Mouse (Mus musculus) hindbrain, embryonic 14.5 days (tissue): ENCODE results near the gene Gm42715. TPM values are rescaled to one million over a fixed set of nuclear protein-coding genes. Genes with fewer than 3 reads are reported as not detected.
A peak's percentile ranks its signal among the peaks of the same experiment; 100 is the strongest.

Source experiments
- ATAC-seq: fragments of 200-750 bp; cut with Nextera tagmentation; 2 replicates; pipeline ENCODE4 v1.8.0; 2017; ENCODE audit warnings: moderate number of reproducible peaks, mild to moderate bottlenecking, moderate TSS enrichment, moderate library complexity; ENCODE audit not compliant: low FRiP score
- DNase-seq: peaks from one replicate; pipeline ENCODE4 v3.0.0-alpha.2; 2015; ENCODE audit warnings: low spot score
- H3K27ac ChIP-seq: fragments of 300-500 bp; sonication (generic); 2 replicates; pipeline ENCODE4 v1.5.1; 2014; ENCODE audit warnings: mild to moderate bottlenecking, moderate library complexity
- H3K27me3 ChIP-seq: fragments of 300-500 bp; sonication (generic); 2 replicates; pipeline ENCODE4 v1.6.1; 2014; ENCODE audit warnings: mild to moderate bottlenecking, low read length, mixed read lengths; ENCODE audit not compliant: control insufficient read depth, insufficient read depth
- H3K36me3 ChIP-seq: fragments of 300-500 bp; sonication (generic); replicated peaks from 2 replicates; pipeline ENCODE4 v1.6.1; 2014; ENCODE audit not compliant: control insufficient read depth, insufficient read depth
- H3K4me1 ChIP-seq: fragments of 300-500 bp; sonication (generic); replicated peaks from 2 replicates; pipeline ENCODE4 v1.6.1; 2014; ENCODE audit warnings: antibody characterized with exemption, low read length, mixed read lengths; ENCODE audit not compliant: control insufficient read depth, insufficient read depth
- H3K4me2 ChIP-seq: fragments of 300-500 bp; sonication (generic); replicated peaks from 2 replicates; pipeline ENCODE4 v1.6.1; 2014; ENCODE audit warnings: mild to moderate bottlenecking, moderate library complexity
- H3K4me3 ChIP-seq: fragments of 300-500 bp; sonication (generic); replicated peaks from 2 replicates; pipeline ENCODE4 v1.5.1; 2014; ENCODE audit warnings: mild to moderate bottlenecking, low read length
- H3K9ac ChIP-seq: fragments of 300-500 bp; sonication (generic); 2 replicates; pipeline ENCODE4 v1.6.1; 2014
- H3K9me3 ChIP-seq: fragments of 300-500 bp; sonication (generic); 2 replicates; pipeline ENCODE4 v1.6.1; 2016; ENCODE audit warnings: low read length; ENCODE audit not compliant: control insufficient read depth
- WGBS: fragments of 180-500 bp; shearing (Covaris S2); extraction: QIAGEN DNeasy Blood & Tissue Kit; methylation state at CpG from one replicate; pipeline ENCODE4 v1.1.7; 2014; 5-methylcytosine and 5-hydroxymethylcytosine counted together
- polyA plus RNA-seq: library from polyadenylated mRNA; unstranded; fragments of >200 nt; fragmentation: Nextera tagmentation; extraction: Ambion mirVana; gene quantifications from 2 replicates; pipeline ENCODE4 v1.2.1, GENCODE M21; 2014

Gene Gm42715
- polyA plus RNA-seq, 1 experiment from 2014 or later = 15.6 TPM

DNA sequence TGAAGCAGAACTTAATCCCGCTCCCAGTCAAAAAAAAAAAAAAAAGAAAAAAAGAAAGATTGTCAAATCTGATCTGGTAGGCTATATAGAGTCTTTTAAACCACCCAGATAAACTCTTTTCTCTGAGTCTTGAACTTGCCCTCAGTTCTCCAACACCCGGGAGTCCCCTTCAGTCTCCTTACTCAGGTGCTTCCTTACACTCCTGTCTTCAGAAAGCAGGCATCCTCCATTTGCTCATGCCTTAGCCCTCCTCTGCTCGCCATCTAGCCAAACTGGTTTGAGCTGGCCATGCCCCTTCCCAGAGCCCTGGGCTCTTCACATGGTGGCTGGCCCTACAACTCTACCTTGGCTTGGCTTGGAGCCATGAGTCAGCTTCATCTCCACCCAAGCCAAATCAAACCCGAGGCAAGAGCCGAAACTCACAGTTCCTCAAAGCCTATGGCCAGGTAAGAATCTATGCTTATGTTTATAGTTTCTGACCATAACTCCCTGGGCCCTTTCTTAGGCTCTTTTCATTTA lies 42.0 kb downstream of the Gm42715 start, which contains the start of gene Tmem265:
TSS of gene Tmem265 (plus strand) at position 51 of the 519 bp plus-strand sequence.
- no peak for DNase-seq
- H3K4me1 ChIP-seq = no peaks in the 10 kb centered on the region
- H3K9me3 ChIP-seq = no peaks in the 10 kb centered on the region
- no peak for ATAC-seq
- H3K9ac ChIP-seq = no peak within 1 kb of the TSS
- peaks cover 94% of the 10 kb centered on the region for H3K36me3 ChIP-seq
- H3K27me3 ChIP-seq = no peaks in the 10 kb centered on the region
- H3K4me2 ChIP-seq = no peak within 1 kb of the TSS
- no peak within 1 kb of the TSS for H3K27ac ChIP-seq
- no peak within 1 kb of the TSS for H3K4me3 ChIP-seq
- WGBS = 98% methylated on average over 5 of the region's 5 CpGs

DNA sequence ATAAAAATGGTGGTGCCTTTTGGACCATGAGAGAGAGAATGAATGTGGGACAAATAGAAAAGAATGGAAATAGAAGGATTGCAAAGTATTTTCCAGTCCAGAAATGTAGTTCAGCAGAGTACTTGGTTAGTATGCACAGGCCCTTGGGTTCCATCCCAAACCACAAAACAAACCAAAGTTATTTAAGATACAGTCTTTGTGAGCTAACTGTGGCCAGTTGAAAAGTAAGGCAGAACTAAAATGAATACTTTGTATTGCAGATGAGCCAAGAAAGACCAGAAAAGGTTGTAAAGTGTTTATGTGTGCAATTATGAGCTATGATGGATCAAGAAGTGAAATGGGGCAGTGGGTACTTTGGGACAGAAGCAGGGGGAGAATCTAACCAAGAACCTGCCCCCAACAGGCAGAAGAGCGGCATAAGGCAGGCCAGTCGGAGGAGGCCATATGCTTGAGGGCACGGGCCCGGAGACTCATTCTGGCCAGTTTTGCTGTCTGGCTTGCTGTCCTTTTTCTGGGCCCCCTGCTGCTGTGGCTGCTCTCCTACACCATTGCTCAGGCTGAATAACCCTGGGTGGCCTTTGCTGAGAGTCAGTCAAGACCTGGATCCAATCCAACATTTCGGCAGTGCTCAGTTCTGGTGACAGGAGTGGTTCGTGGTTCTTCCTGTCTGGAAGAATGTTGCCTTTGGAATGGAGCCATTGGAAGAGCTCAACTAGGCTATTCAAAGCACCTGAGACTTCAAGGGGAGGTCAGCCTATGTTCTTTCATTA lies 45.2 kb downstream of the Gm42715 start:
- Histone ChIP-seq H3K27ac (no peak overlapping the region), H3K4me1 (no peaks in the 10 kb centered on the region), H3K9me3 (no peaks in the 10 kb centered on the region), H3K4me3 (no peak overlapping the region), H3K9ac (no peak overlapping the region), H3K36me3 (peaks cover 81% of the 10 kb centered on the region), H3K27me3 (no peaks in the 10 kb centered on the region), H3K4me2 (no peak overlapping the region)
- ATAC-seq = no peak
- WGBS = 78% methylated on average over 6 of the region's 6 CpGs
- DNase-seq = peak; percentile 42

DNA sequence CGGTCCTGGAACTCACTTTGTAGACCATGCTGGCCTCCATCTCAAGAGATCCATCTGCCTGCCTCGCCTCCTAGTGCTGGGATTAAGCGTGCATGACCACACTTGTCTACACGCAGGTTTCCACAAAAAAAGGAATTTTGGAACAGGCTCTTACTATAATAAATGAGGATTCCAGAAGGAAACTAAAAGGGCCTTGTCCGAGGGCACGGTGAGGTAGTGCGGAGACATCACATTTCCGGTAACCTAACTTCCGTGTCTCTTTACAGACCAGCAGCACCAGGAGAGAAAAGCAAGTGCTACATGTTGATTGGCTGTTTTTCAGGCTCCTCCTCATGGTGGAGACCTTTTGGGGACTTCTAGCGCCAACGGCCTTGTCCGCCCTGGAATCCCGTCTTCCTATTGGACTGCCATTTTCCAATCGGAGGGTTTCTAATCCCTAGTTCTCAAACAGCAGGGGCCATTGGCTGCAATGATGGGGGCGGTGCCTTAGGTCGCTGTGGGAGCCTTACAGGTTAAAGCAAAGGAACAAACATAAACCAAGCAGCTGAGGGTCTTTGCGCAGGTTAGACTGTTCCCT lies 53.6 kb downstream of the Gm42715 start, which contains the start of gene Phkg2:
TSS of gene Phkg2 (plus strand) at position 446 of the 577 bp plus-strand sequence.
- ATAC-seq (peak; percentile 98), DNase-seq (peak; percentile 89)
- WGBS = 1% methylated on average over 17 of the region's 17 CpGs
- H3K9me3 ChIP-seq = no peaks in the 10 kb centered on the region
- H3K27ac ChIP-seq = peak within 1 kb of the TSS; percentile 72
- no peaks in the 10 kb centered on the region for H3K27me3 ChIP-seq
- peak within 1 kb of the TSS; percentile 81 for H3K9ac ChIP-seq
- H3K36me3 ChIP-seq = peaks cover 17% of the 10 kb centered on the region
- peak within 1 kb of the TSS; percentile 57 for H3K4me3 ChIP-seq
- peak within 1 kb of the TSS; percentile 82 for H3K4me2 ChIP-seq
- H3K4me1 ChIP-seq = peaks cover 21% of the 10 kb centered on the region

DNA sequence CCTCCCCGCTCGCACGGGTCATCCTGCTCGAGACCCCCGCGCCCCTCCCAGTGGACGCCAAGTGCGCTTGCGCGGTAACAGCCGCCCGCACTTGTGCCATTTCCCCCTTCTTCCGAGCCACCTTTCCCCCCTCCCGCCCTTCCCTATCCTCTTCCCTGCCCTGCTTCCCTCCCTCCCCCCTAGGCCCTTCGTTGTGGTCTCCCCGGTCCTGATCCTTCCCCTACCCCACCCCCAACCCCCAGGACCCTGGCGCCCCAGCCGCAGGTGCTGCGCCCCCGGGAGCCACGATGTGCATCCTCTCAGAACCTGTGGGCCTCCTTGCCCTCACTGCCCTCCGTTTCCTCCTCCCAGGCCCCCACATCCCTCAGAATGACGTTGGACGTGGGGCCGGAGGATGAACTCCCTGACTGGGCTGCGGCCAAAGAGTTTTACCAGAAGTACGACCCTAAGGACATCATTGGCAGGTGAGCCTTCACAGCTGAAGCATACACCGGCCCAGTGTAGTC lies 54.2 kb downstream of the Gm42715 start:
- ATAC-seq = peak; percentile 81
- no peak for DNase-seq

DNA sequence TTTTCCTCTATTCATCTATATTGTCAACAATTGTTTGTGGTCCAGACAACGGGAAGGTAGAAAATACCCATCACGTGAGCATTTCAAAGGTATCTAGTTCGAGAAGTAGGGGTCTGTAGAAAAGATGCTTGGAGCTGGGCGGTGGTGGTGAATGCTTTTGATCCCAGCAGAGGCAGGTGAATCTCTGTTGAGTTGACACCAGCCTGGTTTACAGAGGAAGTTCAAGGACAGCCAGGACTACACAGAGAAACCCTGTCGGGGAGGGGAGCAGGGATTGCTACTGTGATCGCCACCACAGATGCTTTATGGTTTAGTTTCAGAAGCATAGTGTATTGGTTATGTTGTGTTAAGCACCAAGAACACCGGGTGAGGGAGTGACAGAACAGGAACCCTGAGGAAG lies 54.7 kb downstream of the Gm42715 start:
- H3K9ac ChIP-seq = peak overlapping the region; percentile 81
- 26% methylated on average over 7 of the region's 7 CpGs for WGBS
- H3K4me3 ChIP-seq = peak overlapping the region; percentile 57
- DNase-seq (no peak), ATAC-seq (no peak)
- H3K36me3 ChIP-seq = peaks cover 24% of the 10 kb centered on the region
- H3K9me3 ChIP-seq = no peaks in the 10 kb centered on the region
- peaks cover 21% of the 10 kb centered on the region for H3K4me1 ChIP-seq
- H3K4me2 ChIP-seq = peak overlapping the region; percentile 82
- no peak overlapping the region for H3K27ac ChIP-seq
- H3K27me3 ChIP-seq = no peaks in the 10 kb centered on the region

More for the DNA sequence above, 54.2 kb downstream of the Gm42715 start:
- Histone ChIP-seq H3K4me2 (peak overlapping the region; percentile 82), H3K4me1 (peaks cover 21% of the 10 kb centered on the region), H3K27ac (peak overlapping the region; percentile 72), H3K9me3 (no peaks in the 10 kb centered on the region), H3K27me3 (no peaks in the 10 kb centered on the region), H3K4me3 (peak overlapping the region; percentile 57), H3K9ac (peak overlapping the region; percentile 81), H3K36me3 (peaks cover 20% of the 10 kb centered on the region)
- WGBS = under 1% methylated on average over 26 of the region's 28 CpGs

DNA sequence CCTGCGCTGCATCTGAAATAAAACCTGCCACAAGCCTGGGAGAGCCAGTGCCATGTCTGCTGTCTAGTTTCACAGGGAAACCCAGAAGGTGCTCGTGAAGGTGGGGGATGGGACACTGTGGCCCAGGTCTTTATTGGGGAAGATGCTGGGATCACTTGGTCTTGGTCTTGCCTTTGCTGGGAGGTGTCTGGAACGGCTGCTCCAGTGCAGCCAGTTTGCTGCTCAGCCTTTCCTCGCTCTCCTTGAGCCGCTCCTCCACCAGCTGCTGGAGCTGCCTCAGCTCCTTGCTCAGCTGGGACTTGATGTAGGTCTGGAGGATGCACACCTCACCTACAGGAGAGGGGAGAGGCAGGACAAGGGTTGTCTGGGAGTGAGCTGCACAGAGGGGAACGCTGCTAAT lies 63.9 kb downstream of the Gm42715 start:
- H3K4me3 ChIP-seq = no peak overlapping the region
- DNase-seq (no peak), ATAC-seq (no peak)
- no peak overlapping the region for H3K9ac ChIP-seq
- no peak overlapping the region for H3K27ac ChIP-seq
- no peak overlapping the region for H3K4me2 ChIP-seq
- peaks cover 58% of the 10 kb centered on the region for H3K36me3 ChIP-seq
- H3K9me3 ChIP-seq = no peaks in the 10 kb centered on the region
- WGBS = 93% methylated on average over 6 of the region's 6 CpGs
- H3K27me3 ChIP-seq = no peaks in the 10 kb centered on the region
- peaks cover 7% of the 10 kb centered on the region; the same call in 1 of the 2 replicates for H3K4me1 ChIP-seq

DNA sequence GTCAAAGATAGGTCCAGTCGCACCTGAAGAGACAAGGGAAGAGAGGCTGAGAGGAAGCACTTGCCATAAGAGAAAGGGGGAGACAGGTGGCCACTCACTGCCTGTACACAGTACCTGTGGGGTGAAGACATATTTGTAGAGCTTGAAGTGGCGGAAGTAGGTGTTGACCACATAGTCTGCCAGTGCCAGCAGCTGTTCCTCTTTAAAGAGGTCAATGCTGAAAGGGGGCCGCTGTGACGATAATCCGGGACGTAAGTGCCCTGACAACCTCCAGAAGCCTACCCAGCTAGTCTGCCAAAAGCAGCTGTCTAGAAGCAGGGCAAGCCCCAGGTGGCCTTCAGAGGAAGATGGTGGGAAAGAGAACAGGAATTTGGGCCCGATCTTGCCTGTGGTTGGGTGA lies 65.6 kb downstream of the Gm42715 start:
- Histone ChIP-seq H3K36me3 (peaks cover 49% of the 10 kb centered on the region), H3K9me3 (no peaks in the 10 kb centered on the region), H3K4me2 (no peak overlapping the region), H3K4me3 (no peak overlapping the region), H3K4me1 (peaks cover 16% of the 10 kb centered on the region), H3K27ac (no peak overlapping the region), H3K9ac (no peak overlapping the region), H3K27me3 (no peaks in the 10 kb centered on the region)
- no peak for DNase-seq
- WGBS = 87% methylated on average over 7 of the region's 7 CpGs
- ATAC-seq = no peak

DNA sequence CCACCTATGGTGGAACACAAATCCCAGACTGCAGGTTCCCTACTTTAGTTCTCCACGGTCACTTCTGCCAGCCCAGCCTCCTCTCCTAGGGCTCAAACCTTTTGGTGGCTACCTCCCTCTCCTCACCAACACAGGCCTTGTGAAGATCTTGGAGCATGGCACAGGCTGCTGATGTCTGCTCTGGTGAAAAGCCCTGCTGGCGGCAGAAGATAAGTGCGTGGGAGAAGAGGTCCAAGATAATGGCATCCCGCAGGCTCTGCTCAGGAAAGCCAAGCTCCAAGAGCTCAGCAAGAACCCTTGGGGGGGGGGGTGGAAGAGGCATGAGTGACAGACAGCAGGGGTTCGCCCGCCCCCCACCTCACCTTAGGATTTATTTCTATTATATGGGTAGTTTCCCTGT lies 66.8 kb downstream of the Gm42715 start:
- Histone ChIP-seq H3K4me1 (peaks cover 16% of the 10 kb centered on the region), H3K4me2 (no peak overlapping the region), H3K9ac (no peak overlapping the region), H3K9me3 (no peaks in the 10 kb centered on the region), H3K27me3 (no peaks in the 10 kb centered on the region), H3K36me3 (peaks cover 50% of the 10 kb centered on the region), H3K4me3 (no peak overlapping the region), H3K27ac (no peak overlapping the region)
- ATAC-seq (no peak), DNase-seq (no peak)
- 91% methylated on average over 6 of the region's 6 CpGs for WGBS

DNA sequence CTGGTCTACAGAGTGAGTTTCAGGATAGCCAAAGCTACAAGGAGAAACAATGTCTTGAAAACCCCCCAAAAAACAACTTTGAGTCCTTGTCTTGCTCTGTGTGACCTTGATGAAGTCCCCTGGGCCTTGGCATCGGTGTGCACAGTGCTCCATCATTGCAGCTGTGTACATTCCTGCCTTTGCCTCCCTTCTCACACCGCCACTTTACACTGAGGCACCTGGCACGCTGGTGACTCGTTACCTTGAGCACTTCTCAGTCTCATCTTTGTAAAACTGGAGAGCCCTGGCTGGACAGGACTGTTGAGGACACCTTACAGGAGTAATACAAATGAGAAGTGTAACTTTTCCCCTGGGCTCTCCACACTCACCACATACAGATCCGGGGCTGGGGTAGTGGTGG lies 67.8 kb downstream of the Gm42715 start:
- DNase-seq (no peak), ATAC-seq (no peak)
- Histone ChIP-seq H3K36me3 (peaks cover 51% of the 10 kb centered on the region), H3K27ac (peak overlapping the region; percentile 80; the same call in 1 of the 2 replicates), H3K27me3 (no peaks in the 10 kb centered on the region), H3K9ac (peak overlapping the region; percentile 41), H3K4me3 (peak overlapping the region; percentile 93; the same call in 1 of the 2 replicates), H3K4me1 (peaks cover 16% of the 10 kb centered on the region), H3K9me3 (no peaks in the 10 kb centered on the region), H3K4me2 (peak overlapping the region; percentile 69)
- 79% methylated on average over 5 of the region's 5 CpGs for WGBS
